Mouse (Mus musculus): ENCODE data around the gene Tmeff1. TPM values are rescaled to one million over a fixed set of nuclear protein-coding genes. Genes with fewer than 3 reads are reported as not detected.

Tmeff1 gene
- 51.9 TPM for polyA plus RNA-seq (2014; fragmentation: Illumina TruSeq; extraction: RNeasy Lipid Tissue Mini Kit (QIAGEN cat#74804); ENCODE audit: low read depth, low replicate concordance)

DNA sequence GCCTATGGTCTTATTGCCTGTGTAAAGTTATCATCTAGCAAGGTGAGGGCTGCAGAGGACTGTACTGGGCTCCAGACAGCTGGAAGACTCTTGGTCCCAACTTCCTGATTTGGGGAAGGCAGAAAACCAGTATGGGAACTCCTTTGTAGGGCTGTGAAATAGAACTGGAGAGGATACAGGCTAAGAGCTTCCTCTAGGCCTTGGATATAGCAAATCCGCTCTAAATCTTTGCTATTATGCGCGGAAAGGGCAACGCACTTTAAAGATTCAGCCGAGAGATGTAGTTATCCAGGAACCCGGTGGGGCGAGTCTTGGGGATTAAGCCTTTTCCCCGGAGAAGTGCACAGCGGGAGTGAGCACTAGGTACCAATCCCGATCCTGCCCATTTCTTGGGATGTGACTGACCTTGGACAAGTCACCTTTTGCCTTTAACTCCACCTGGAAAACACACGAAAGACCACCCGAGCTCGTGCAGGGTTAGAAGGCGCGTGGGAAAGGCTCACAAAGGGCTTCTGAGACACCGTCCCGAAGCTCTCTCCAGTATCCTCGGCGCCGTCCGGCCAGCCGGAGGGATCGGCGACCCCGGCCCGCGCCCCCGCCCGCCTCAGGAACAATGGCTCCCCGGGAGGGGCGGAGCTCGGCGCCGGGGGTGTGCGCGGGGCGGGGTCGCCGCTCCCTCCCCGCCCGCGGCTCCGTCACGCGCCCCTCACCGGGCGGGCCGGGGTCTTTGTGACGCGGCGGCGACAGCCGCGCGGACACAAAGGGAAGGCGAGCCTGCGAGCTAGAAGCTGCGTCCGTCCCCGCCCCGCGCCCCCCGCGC, at the start of gene Tmeff1:
Gene Tmeff1 (plus strand): TSS at position 754 of the 820 bp plus-strand sequence.

DNA sequence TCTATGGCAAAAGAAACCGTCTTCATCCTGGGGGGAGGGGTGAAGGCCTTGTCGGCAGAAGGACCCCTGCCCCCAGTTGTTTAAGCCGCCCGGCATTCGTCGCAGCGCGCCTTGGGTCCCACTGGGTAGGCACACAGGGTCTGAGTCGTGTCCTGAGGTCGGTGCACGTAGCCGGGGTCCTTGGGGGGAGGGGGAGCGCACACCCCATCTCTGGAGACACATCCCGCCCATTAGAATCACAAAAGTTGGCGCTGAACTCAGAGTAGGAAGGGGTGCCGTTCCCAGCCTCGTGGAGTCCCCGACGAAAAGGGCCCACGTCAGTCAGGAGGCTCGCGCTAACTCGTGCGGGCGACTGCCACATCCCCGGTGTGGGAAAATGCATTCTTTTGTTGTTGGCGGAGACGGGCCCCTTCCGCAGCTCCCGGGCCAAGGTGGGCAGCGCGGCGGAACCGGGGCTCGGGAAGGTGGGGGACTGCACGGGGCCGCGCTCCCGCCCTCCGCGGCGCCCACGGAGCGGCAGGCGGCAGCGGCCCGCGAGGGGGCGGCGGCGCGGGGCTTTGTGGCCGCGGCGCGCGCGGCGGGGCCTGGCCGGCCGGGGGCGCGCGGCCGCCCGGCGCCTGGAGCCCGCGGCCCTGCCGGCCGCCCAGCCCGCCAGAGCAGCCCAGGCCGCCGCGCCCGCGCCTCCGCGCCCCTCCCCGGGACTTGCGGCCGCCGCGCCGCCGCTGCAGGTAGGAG, 45.0 kb upstream of the Tmeff1 start, which contains the start of gene Msantd3:
Gene Msantd3 (plus strand): TSS at position 95 of the 735 bp plus-strand sequence.

DNA sequence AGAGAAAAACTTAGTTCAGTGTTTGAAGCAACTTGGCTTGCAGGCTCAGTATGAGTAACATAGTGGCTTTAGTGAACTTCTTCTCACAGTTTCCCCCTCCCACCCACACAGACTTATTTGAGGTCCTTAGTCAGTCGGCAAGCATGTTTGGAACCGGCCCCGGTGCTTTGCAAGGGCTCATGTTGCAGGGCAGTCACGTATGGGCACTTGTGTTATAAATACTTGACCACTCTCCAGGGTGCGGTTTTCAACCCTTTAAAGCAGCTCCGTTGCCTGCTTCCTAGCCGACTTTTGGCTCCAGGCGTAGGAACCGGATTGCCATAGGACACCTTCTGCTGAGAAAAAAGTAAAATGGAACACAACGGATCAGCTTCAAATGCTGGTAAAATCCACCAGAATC, 78.3 kb downstream of the Tmeff1 start, which contains the start of gene Cavin4:
Gene Cavin4 (plus strand): TSS at position 244 of the 400 bp plus-strand sequence.

Other genes with a start within 250 kb of the Tmeff1 start
- gene Tex10, start 111.7 kb upstream of the Tmeff1 start, polyA plus RNA-seq (2014; fragmentation: Illumina TruSeq; extraction: RNeasy Lipid Tissue Mini Kit (QIAGEN cat#74804); ENCODE audit: low read depth, low replicate concordance) = 169 TPM
- gene Msantd3, start 45.2 kb upstream of the Tmeff1 start, polyA plus RNA-seq (2014; fragmentation: Illumina TruSeq; extraction: RNeasy Lipid Tissue Mini Kit (QIAGEN cat#74804); ENCODE audit: low read depth, low replicate concordance) = 7.0 TPM
- gene Cavin4, start 78.3 kb downstream of the Tmeff1 start, polyA plus RNA-seq (2014; fragmentation: Illumina TruSeq; extraction: RNeasy Lipid Tissue Mini Kit (QIAGEN cat#74804); ENCODE audit: low read depth, low replicate concordance) = 2.5 TPM

Data from testis, adult 10 weeks (tissue).